Mouse (Mus musculus): ENCODE results near the gene Brinp2. TPM values are rescaled to one million over a fixed set of nuclear protein-coding genes. Genes with fewer than 3 reads are reported as not detected.

The Brinp2 gene
- 14.8 and 15.2 TPM in 2 replicates for polyA plus RNA-seq (2016; fragmentation: Nextera tagmentation; extraction: Ambion mirVana)

GRCm38 (mm10) chr1:158356051-158356461 is at the start of gene Brinp2:
TSS of gene Brinp2 (minus strand) at chr1:158356326.
- Histone ChIP-seq H3K4me1 (peaks cover 23% of the 10 kb centered on the region; the same call in 1 of the 2 replicates), H3K27ac (peak within 1 kb of the TSS; percentile 44; the same call in 1 of the 2 replicates), H3K4me2 (peak within 1 kb of the TSS; percentile 88), H3K9me3 (no peaks in the 10 kb centered on the region), H3K27me3 (peaks cover 38% of the 10 kb centered on the region), H3K36me3 (replicated peaks) (no peaks in the 10 kb centered on the region), H3K4me3 (replicated peaks) (peak within 1 kb of the TSS; percentile 71), H3K9ac (peak within 1 kb of the TSS; percentile 65)
- WGBS = under 1% methylated on average over 30 of the region's 30 CpGs
- peak; percentile 99 for ATAC-seq (ENCODE audit: low FRiP score)

GRCm38 (mm10) chr1:158400898-158401297 is 44.8 kb upstream of the Brinp2 start:
- no peak overlapping the region for H3K9ac ChIP-seq
- H3K27me3 ChIP-seq = no peaks in the 10 kb centered on the region
- H3K27ac ChIP-seq = no peak overlapping the region
- H3K9me3 ChIP-seq = no peaks in the 10 kb centered on the region
- ATAC-seq (ENCODE audit: low FRiP score) = 0 out of 2 replicates have a peak, but pooled peaks have one; percentile 36
- no peak overlapping the region for H3K4me2 ChIP-seq
- no peak overlapping the region for H3K4me3 ChIP-seq (replicated peaks)
- 56% methylated on average over 2 of the region's 2 CpGs for WGBS
- peaks cover 6% of the 10 kb centered on the region; the same call in 1 of the 2 replicates for H3K4me1 ChIP-seq
- H3K36me3 ChIP-seq (replicated peaks) = peaks cover 11% of the 10 kb centered on the region; the same call in 1 of the 2 replicates

- Histone ChIP-seq H3K4me1 (no peaks in the 10 kb centered on the region), H3K27me3 (no peaks in the 10 kb centered on the region), H3K27ac (no peak overlapping the region), H3K4me3 (replicated peaks) (no peak overlapping the region), H3K36me3 (replicated peaks) (0 out of 2 replicates have a peak, but pooled peaks cover 3% of the 10 kb centered on the region), H3K9me3 (no peaks in the 10 kb centered on the region), H3K9ac (no peak overlapping the region), H3K4me2 (no peak overlapping the region)
- ATAC-seq (ENCODE audit: low FRiP score) = no peak
- WGBS = 93% methylated on average over 2 of the region's 2 CpGs
Measured at GRCm38 (mm10) chr1:158397058-158397457, 40.9 kb upstream of the Brinp2 start.

- H3K36me3 ChIP-seq (replicated peaks) = 0 out of 2 replicates have a peak, but pooled peaks cover 3% of the 10 kb centered on the region
- peaks cover 11% of the 10 kb centered on the region for H3K4me1 ChIP-seq
- H3K9ac ChIP-seq = no peak overlapping the region
- H3K9me3 ChIP-seq = no peaks in the 10 kb centered on the region
- WGBS = 64% methylated on average over 4 of the region's 4 CpGs
- H3K27ac ChIP-seq = no peak overlapping the region
- no peaks in the 10 kb centered on the region for H3K27me3 ChIP-seq
- no peak overlapping the region for H3K4me2 ChIP-seq
- ATAC-seq (ENCODE audit: low FRiP score) = no peak
- no peak overlapping the region for H3K4me3 ChIP-seq (replicated peaks)
Measured at GRCm38 (mm10) chr1:158390693-158391092, 34.6 kb upstream of the Brinp2 start.

- no peaks in the 10 kb centered on the region for H3K9me3 ChIP-seq
- WGBS = 94% methylated on average over 4 of the region's 4 CpGs
- ATAC-seq (ENCODE audit: low FRiP score) = no peak
- H3K4me2 ChIP-seq = no peak overlapping the region
- H3K4me3 ChIP-seq (replicated peaks) = no peak overlapping the region
- no peak overlapping the region for H3K9ac ChIP-seq
- no peaks in the 10 kb centered on the region for H3K27me3 ChIP-seq
- peaks cover 11% of the 10 kb centered on the region for H3K4me1 ChIP-seq
- H3K27ac ChIP-seq = no peak overlapping the region
- H3K36me3 ChIP-seq (replicated peaks) = no peaks in the 10 kb centered on the region
Measured at GRCm38 (mm10) chr1:158388995-158389394, 32.9 kb upstream of the Brinp2 start.

GRCm38 (mm10) chr1:158386781-158387180 is 30.7 kb upstream of the Brinp2 start:
- WGBS = 24% methylated on average over 3 of the region's 3 CpGs
- H3K9me3 ChIP-seq = no peaks in the 10 kb centered on the region
- H3K9ac ChIP-seq = no peak overlapping the region
- H3K4me2 ChIP-seq = no peak overlapping the region
- H3K27ac ChIP-seq = no peak overlapping the region
- H3K4me3 ChIP-seq (replicated peaks) = no peak overlapping the region
- no peaks in the 10 kb centered on the region for H3K36me3 ChIP-seq (replicated peaks)
- no peaks in the 10 kb centered on the region for H3K27me3 ChIP-seq
- H3K4me1 ChIP-seq = peaks cover 11% of the 10 kb centered on the region
- ATAC-seq (ENCODE audit: low FRiP score) = no peak

GRCm38 (mm10) chr1:158385311-158385710 is 29.2 kb upstream of the Brinp2 start:
- H3K9ac ChIP-seq = no peak overlapping the region
- H3K4me2 ChIP-seq = no peak overlapping the region
- no peak overlapping the region for H3K27ac ChIP-seq
- no peaks in the 10 kb centered on the region for H3K27me3 ChIP-seq
- no peaks in the 10 kb centered on the region for H3K36me3 ChIP-seq (replicated peaks)
- H3K9me3 ChIP-seq = no peaks in the 10 kb centered on the region
- no peak for ATAC-seq (ENCODE audit: low FRiP score)
- H3K4me1 ChIP-seq = peaks cover 8% of the 10 kb centered on the region
- H3K4me3 ChIP-seq (replicated peaks) = no peak overlapping the region
- 97% methylated on average over 2 of the region's 2 CpGs for WGBS

- Histone ChIP-seq H3K4me2 (no peak overlapping the region), H3K9me3 (no peaks in the 10 kb centered on the region), H3K27me3 (no peaks in the 10 kb centered on the region), H3K9ac (no peak overlapping the region), H3K27ac (no peak overlapping the region), H3K36me3 (replicated peaks) (0 out of 2 replicates have a peak, but pooled peaks cover 3% of the 10 kb centered on the region), H3K4me3 (replicated peaks) (no peak overlapping the region), H3K4me1 (peaks cover 8% of the 10 kb centered on the region)
- 83% methylated on average over 3 of the region's 3 CpGs for whole genome bisulfite sequencing
- ATAC-seq (ENCODE audit: low FRiP score) = no peak
Measured at GRCm38 (mm10) chr1:158383210-158383609, 27.1 kb upstream of the Brinp2 start.

- Histone ChIP-seq H3K27ac (no peak overlapping the region), H3K9me3 (no peaks in the 10 kb centered on the region), H3K4me2 (no peak overlapping the region), H3K9ac (no peak overlapping the region), H3K36me3 (replicated peaks) (0 out of 2 replicates have a peak, but pooled peaks cover 3% of the 10 kb centered on the region), H3K4me1 (peaks cover 8% of the 10 kb centered on the region), H3K4me3 (replicated peaks) (no peak overlapping the region), H3K27me3 (no peaks in the 10 kb centered on the region)
- WGBS = 88% methylated on average over 6 of the region's 6 CpGs
- ATAC-seq (ENCODE audit: low FRiP score) = no peak
Measured at GRCm38 (mm10) chr1:158382277-158382676, 26.2 kb upstream of the Brinp2 start.

- Histone ChIP-seq H3K4me1 (peaks cover 35% of the 10 kb centered on the region), H3K27ac (peak overlapping the region; percentile 75), H3K36me3 (replicated peaks) (peaks cover 8% of the 10 kb centered on the region; the same call in 1 of the 2 replicates), H3K27me3 (peaks cover 4% of the 10 kb centered on the region), H3K4me3 (replicated peaks) (peak overlapping the region; percentile 71), H3K4me2 (peak overlapping the region; percentile 66), H3K9ac (peak overlapping the region; percentile 45), H3K9me3 (no peaks in the 10 kb centered on the region)
- 33% methylated on average over 1 of the region's 1 CpGs for WGBS
- peak; percentile 75 for ATAC-seq (ENCODE audit: low FRiP score)
Measured at GRCm38 (mm10) chr1:158364461-158364860, 8.3 kb upstream of the Brinp2 start.

GRCm38 (mm10) chr1:158362292-158363101 is 6.4 kb upstream of the Brinp2 start:
- Histone ChIP-seq H3K4me1 (peaks cover 35% of the 10 kb centered on the region), H3K27ac (peak overlapping the region; percentile 93), H3K36me3 (replicated peaks) (no peaks in the 10 kb centered on the region), H3K9ac (peak overlapping the region; percentile 92), H3K4me2 (peak overlapping the region; percentile 66), H3K4me3 (replicated peaks) (peak overlapping the region; percentile 71), H3K9me3 (no peaks in the 10 kb centered on the region), H3K27me3 (peaks cover 8% of the 10 kb centered on the region)
- peak; percentile 84 for ATAC-seq (ENCODE audit: low FRiP score)
- under 1% methylated on average over 33 of the region's 37 CpGs for WGBS

- Histone ChIP-seq H3K4me2 (peak within 1 kb of the TSS; percentile 66), H3K4me1 (peaks cover 38% of the 10 kb centered on the region), H3K36me3 (replicated peaks) (no peaks in the 10 kb centered on the region), H3K4me3 (replicated peaks) (peak within 1 kb of the TSS; percentile 71), H3K9ac (peak within 1 kb of the TSS; percentile 92), H3K27me3 (peaks cover 14% of the 10 kb centered on the region), H3K9me3 (no peaks in the 10 kb centered on the region), H3K27ac (peak within 1 kb of the TSS; percentile 93)
- WGBS = 0% methylated on average over 2 of the region's 2 CpGs
- no peak for ATAC-seq (ENCODE audit: low FRiP score)
Measured at GRCm38 (mm10) chr1:158361964-158362291, 5.8 kb upstream of the Brinp2 start, which contains the start of gene Astn1. TSS of gene Astn1 (plus strand) at chr1:158362273.
